Mouse (Mus musculus): Measurements from ENCODE around the gene Mrpl42.

- TF ChIP-seq POLR2A (IDR thresholded peaks at IDR 0.05; ENCODE audit: borderline replicate concordance, insufficient read depth, low read length) (no peak), CTCF (IDR thresholded peaks at IDR 0.05; ENCODE audit: borderline replicate concordance, insufficient read depth, low read depth, low read length) (peak; percentile 46; the same call in 1 of the 2 replicates)
Observed at GRCm38 (mm10) chr10:95489653-95490052, 12.1 kb downstream of the Mrpl42 start.

All from cerebellum, adult 2 months (tissue).